Mouse (Mus musculus) ES-E14 (cell line): ENCODE measurements around the gene Pitpnm2. TPM values are rescaled to one million over a fixed set of nuclear protein-coding genes. Genes with fewer than 3 reads are reported as not detected.

Experiments used
- DNase-seq: peaks from one replicate; pipeline ENCODE4 v3.0.0-alpha.2; 2013; ENCODE audit warnings: low read depth, low spot score
- H3K27ac ChIP-seq: 2 replicates; pipeline ENCODE4 v1.5.1; 2012; ENCODE audit warnings: low read depth, mild to moderate bottlenecking, low read length, moderate library complexity, mixed read lengths; ENCODE audit not compliant: poor library complexity, insufficient read depth, severe bottlenecking
- H3K36me3 ChIP-seq: 2 replicates; pipeline ENCODE4 v1.6.1; 2012; ENCODE audit warnings: mild to moderate bottlenecking, low read length, moderate library complexity, mixed read lengths; ENCODE audit not compliant: control insufficient read depth, poor library complexity, insufficient read depth, severe bottlenecking
- H3K4me1 ChIP-seq, 2 experiments: fragments of 150-350 bp in 1 of 2; sonication (generic) in 1 of 2; 2 replicates each; pipeline ENCODE4 v1.6.1; 2012; ENCODE audit warnings: low read length in 2 of 2, mild to moderate bottlenecking in 1 of 2, mixed read lengths in 1 of 2; ENCODE audit not compliant: control insufficient read depth in 2 of 2, insufficient read depth in 2 of 2, poor library complexity in 1 of 2
- H3K4me3 ChIP-seq, 2 experiments: fragments of 150-350 bp in 1 of 2; sonication (generic) in 1 of 2; 2 replicates each; pipeline ENCODE4 v1.5.1; 2012; ENCODE audit warnings: low read length in 2 of 2, low read depth in 1 of 2, mild to moderate bottlenecking in 1 of 2, mixed read lengths in 1 of 2; ENCODE audit not compliant: insufficient read depth in 1 of 2, poor library complexity in 1 of 2, severe bottlenecking in 1 of 2
- H3K9ac ChIP-seq: 2 replicates; pipeline ENCODE4 v1.6.1; 2012; ENCODE audit warnings: low read depth, mild to moderate bottlenecking, low read length, mixed read lengths; ENCODE audit not compliant: poor library complexity, insufficient read depth, severe bottlenecking
- H3K9me3 ChIP-seq: fragments of 150-350 bp; sonication (generic); 2 replicates; pipeline ENCODE4 v1.6.1; 2012; ENCODE audit warnings: low read depth, mild to moderate bottlenecking, low read length; ENCODE audit not compliant: control insufficient read depth, insufficient read depth
- CHD2 ChIP-seq: IDR thresholded peaks from 2 replicates; pipeline ENCODE4 v1.6.1; 2014; ENCODE audit warnings: mild to moderate bottlenecking, low read depth, low read length, inconsistent platforms
- HCFC1 ChIP-seq: IDR thresholded peaks from 2 replicates; pipeline ENCODE4 v1.6.1; 2012; ENCODE audit warnings: low read length, inconsistent platforms, borderline replicate concordance; ENCODE audit not compliant: insufficient read depth
- MAFK ChIP-seq: IDR thresholded peaks from 2 replicates; pipeline ENCODE4 v1.6.1; 2014; ENCODE audit warnings: mild to moderate bottlenecking, low read depth, low read length, inconsistent platforms; ENCODE audit not compliant: insufficient read depth
- ZC3H11A ChIP-seq: IDR thresholded peaks from 2 replicates; pipeline ENCODE4 v1.6.1; 2012; ENCODE audit warnings: low read depth, mild to moderate bottlenecking, inconsistent platforms, low read length, borderline replicate concordance
- ZNF384 ChIP-seq: IDR thresholded peaks from 2 replicates; pipeline ENCODE4 v1.6.1; 2012; ENCODE audit warnings: low read depth, low read length, inconsistent platforms
- in situ Hi-C, 2 experiments: fragments of 600-800 bp; cut with MboI; formaldehyde crosslinking; loops; one replicate each; pipeline ENCODE4 v1.15.1; 2025; ENCODE audit warnings: low sequenced_read_pairs in 2 of 2, inconsistent platforms in 1 of 2; ENCODE audit not compliant: unreplicated experiment in 2 of 2
- total RNA-seq: library from RNA; depleted of rRNA; stranded (reverse); fragments of 300-350 nt; gene quantifications from 2 replicates; pipeline ENCODE4 v1.2.3, GENCODE M21; 2012; rRNA removed

Pitpnm2 gene
- total RNA-seq, 1 experiment, result 6.6 TPM

DNA sequence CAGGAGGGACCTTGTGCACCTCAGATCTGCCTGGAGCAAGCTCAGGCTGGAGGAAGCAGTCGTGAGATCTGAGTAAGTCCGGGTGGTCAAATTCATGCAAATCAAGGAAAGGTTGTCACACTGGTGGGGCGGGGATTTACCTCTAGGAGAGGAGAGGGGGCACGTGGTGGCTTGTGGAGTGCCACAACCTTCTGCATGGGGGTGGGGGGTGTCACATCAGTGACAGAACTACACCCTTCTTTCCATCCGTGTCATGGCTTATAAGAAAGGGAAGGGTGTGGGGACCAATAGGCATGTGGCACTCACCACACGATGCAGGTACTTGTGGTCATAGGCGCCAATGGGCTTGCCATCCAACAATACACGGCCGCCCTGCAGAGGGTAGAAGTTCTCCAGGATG is 173.8 kb downstream of the Pitpnm2 start:
- in situ Hi-C loops, result no loop called here
- H3K36me3 ChIP-seq, result no peaks in the 10 kb centered on the region
- TF ChIP-seq HCFC1 (no peak), ZNF384 (no peak), MAFK (no peak), ZC3H11A (no peak), CHD2 (no peak)

DNA sequence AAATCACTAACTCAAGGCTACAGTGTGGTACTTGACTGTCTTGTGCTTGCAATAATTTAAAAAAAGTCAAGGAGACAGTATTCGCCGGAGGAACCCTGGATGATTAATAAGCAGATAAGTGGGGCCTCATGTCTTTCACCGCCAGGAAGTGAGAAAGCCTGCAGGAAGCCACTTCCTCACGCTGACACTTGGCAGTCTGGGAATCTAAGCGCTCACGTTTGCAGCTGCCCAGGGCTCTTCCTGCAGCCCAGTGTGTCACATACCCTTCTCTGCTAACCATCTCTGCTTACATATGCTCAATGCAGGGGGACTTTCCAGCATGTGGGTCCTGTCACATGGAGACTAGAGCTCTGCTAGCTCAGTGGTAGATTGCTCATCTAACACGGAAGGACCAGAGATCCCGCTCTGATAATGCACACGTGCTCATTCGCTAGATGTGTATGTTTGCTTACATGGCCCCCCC is 174.7 kb downstream of the Pitpnm2 start:
- in situ Hi-C loops, result no loop called here
- Histone ChIP-seq H3K9ac (no peak overlapping the region), H3K4me1 (peaks cover 0 to 14% of the 10 kb centered on the region in 2 experiments; a peak in 2 of 4 replicates), H3K36me3 (no peaks in the 10 kb centered on the region), H3K27ac (no peak overlapping the region), H3K9me3 (no peaks in the 10 kb centered on the region), H3K4me3 (no peak overlapping the region)
- no peak for TF ChIP-seq ZC3H11A
- no peak for TF ChIP-seq HCFC1
- TF ChIP-seq MAFK, result no peak
- no peak for TF ChIP-seq CHD2
- no peak for TF ChIP-seq ZNF384
- no peak for DNase-seq

More for the DNA sequence above, 173.8 kb downstream of the Pitpnm2 start:
- Histone ChIP-seq H3K9ac (no peak overlapping the region), H3K4me1 (peaks cover 0 to 14% of the 10 kb centered on the region in 2 experiments; a peak in 2 of 4 replicates), H3K9me3 (no peaks in the 10 kb centered on the region), H3K4me3 (no peak overlapping the region), H3K27ac (no peak overlapping the region)
- no peak for DNase-seq

DNA sequence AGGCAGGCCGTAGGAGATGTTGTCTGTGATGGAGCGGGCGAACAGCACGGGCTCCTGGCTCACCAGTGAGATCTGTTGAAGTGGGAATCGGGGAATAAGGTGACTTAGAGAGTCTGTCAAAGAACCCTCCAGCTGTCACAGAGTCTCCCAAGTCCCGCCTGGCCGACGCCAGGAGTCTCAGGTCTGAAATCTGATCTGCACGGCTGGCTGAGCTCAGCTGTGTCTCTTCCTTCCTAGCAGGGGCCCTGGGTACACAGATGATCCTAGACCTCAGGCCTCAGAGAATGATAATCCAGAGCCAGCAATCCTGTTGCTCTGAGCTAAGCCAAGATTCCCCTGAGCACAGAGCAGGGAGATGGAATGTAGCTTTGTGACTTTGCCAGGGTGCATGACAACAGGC is 175.9 kb downstream of the Pitpnm2 start:
- Histone ChIP-seq H3K4me1 (peaks cover 0 to 14% of the 10 kb centered on the region in 2 experiments; a peak in 2 of 4 replicates), H3K36me3 (no peaks in the 10 kb centered on the region), H3K9me3 (no peaks in the 10 kb centered on the region), H3K9ac (no peak overlapping the region), H3K27ac (no peak overlapping the region), H3K4me3 (no peak overlapping the region)
- no peak for DNase-seq
- TF ChIP-seq ZNF384 (no peak), CHD2 (no peak), HCFC1 (no peak), ZC3H11A (no peak), MAFK (no peak)
- in situ Hi-C loops, result no loop called here

DNA sequence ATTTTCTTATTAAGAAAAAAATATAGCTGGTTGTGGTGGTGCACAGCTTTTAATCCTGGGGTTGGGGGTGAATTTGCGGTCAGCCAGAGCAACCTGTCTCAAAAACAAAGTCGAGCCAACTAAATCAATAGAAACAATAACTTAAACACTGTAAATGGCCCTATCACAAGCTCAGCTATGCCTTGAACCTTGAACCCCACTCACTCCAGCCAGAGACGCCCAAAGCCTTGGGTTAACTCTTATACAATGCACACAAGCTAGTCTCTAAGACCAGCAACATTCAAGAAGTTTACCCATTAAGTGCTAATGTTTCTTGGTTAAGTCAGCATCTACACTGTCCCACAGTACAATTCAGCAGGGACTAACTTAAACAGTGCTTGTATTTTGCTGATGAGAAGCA is 179.9 kb downstream of the Pitpnm2 start:
- DNase-seq, result no peak
- no peak overlapping the region for H3K27ac ChIP-seq
- no peaks in the 10 kb centered on the region for H3K9me3 ChIP-seq
- no peak overlapping the region for H3K9ac ChIP-seq
- in situ Hi-C loops, result no loop called here
- no peak for TF ChIP-seq CHD2
- no peak for TF ChIP-seq ZC3H11A
- TF ChIP-seq ZNF384, result no peak
- TF ChIP-seq MAFK, result no peak
- no peak for TF ChIP-seq HCFC1
- H3K36me3 ChIP-seq, result no peaks in the 10 kb centered on the region
- H3K4me1 ChIP-seq, result no peaks in the 10 kb centered on the region
- H3K4me3 ChIP-seq, result no peak overlapping the region

Other genes starting within 250 kb of the Pitpnm2 start
- 6.5 and 7.7 TPM in 2 replicates for gene Vps37b, start 217.5 kb downstream of the Pitpnm2 start, total RNA-seq
- 0.76 and 0.95 TPM in 2 replicates for gene Abcb9, start 154.0 kb downstream of the Pitpnm2 start, total RNA-seq
- gene Ogfod2, start 137.5 kb downstream of the Pitpnm2 start, total RNA-seq, result 7.8 and 14.0 TPM in 2 replicates
- 33.1 and 37.9 TPM in 2 replicates for gene Arl6ip4, start 133.7 kb downstream of the Pitpnm2 start, total RNA-seq
- gene Mphosph9, start 78.2 kb upstream of the Pitpnm2 start, total RNA-seq, result 15.8 and 18.0 TPM in 2 replicates
- 4.3 and 7.3 TPM in 2 replicates for gene 2810006K23Rik, start 78.3 kb upstream of the Pitpnm2 start, total RNA-seq
- 146 and 156 TPM in 2 replicates for gene Cdk2ap1, start 113.3 kb upstream of the Pitpnm2 start, total RNA-seq
- 86.4 and 95.2 TPM in 2 replicates for gene Sbno1, start 176.2 kb upstream of the Pitpnm2 start, total RNA-seq
- 62.6 and 69.8 TPM in 2 replicates for gene Kmt5a, start 190.2 kb upstream of the Pitpnm2 start, total RNA-seq
- 7.3 and 8.9 TPM in 2 replicates for gene Rilpl2, start 228.6 kb upstream of the Pitpnm2 start, total RNA-seq
- 7.5 and 10.6 TPM in 2 replicates for gene Snrnp35, start 233.4 kb upstream of the Pitpnm2 start, total RNA-seq